Mouse (Mus musculus): ENCODE data around the gene Cited4. TPM values are rescaled to one million over a fixed set of nuclear protein-coding genes. Genes with fewer than 3 reads are reported as not detected.
A peak's percentile ranks its signal among the peaks of the same experiment; 100 is the strongest.

Gene Cited4
- total and polyA plus RNA-seq, 3 experiments = 31.6 to 52.2 (median 39.9) TPM

DNA sequence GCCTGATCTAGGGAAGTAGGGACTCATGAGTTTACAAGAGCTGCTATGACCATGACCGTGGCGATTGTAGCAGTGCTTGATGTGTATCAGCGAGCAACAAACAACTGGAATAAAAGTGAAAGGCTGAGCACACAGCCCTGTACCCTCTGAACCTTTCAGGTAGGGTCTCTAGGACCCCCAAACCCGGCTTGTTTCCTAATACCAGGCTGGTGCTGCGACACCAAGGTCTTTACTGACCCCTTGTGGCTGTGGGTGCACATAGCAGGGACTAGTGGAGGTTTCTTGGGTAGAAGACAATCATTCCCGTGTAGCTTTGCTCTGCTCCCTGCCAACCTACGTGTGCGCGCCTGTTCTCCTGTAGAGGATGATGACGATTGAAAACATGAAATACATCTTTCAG, 15.8 kb downstream of the Cited4 start:
- DNase-seq = peak; percentile 45 to 65
- WGBS = 36% methylated on average over 10 of the region's 10 CpGs
- Histone ChIP-seq H3K9ac (ENCODE audit: low read depth, low read length) (no peak overlapping the region), H3K4me1 (ENCODE audit: control insufficient read depth, insufficient read depth, low read length) (no peaks in the 10 kb centered on the region), H3K27ac (no peak overlapping the region), H3K36me3 (ENCODE audit: control insufficient read depth, insufficient read depth, low read length) (no peaks in the 10 kb centered on the region), H3K27me3 (ENCODE audit: control insufficient read depth, insufficient read depth, low read length) (no peaks in the 10 kb centered on the region), H3K79me2 (replicated peaks; ENCODE audit: control insufficient read depth, insufficient read depth, low read length) (no peaks in the 10 kb centered on the region), H3K4me3 (no peak overlapping the region)
- intact Hi-C loops (cut with DNase I) = loop anchor here (1.0 to 5.0 kb wide), 3 partner anchors 93 to 295 kb away; no protein-coding TSS in a partner anchor
- no peak for TF ChIP-seq POLR2A (IDR thresholded peaks at IDR 0.05; ENCODE audit: insufficient read depth, low read depth, low read length)

DNA sequence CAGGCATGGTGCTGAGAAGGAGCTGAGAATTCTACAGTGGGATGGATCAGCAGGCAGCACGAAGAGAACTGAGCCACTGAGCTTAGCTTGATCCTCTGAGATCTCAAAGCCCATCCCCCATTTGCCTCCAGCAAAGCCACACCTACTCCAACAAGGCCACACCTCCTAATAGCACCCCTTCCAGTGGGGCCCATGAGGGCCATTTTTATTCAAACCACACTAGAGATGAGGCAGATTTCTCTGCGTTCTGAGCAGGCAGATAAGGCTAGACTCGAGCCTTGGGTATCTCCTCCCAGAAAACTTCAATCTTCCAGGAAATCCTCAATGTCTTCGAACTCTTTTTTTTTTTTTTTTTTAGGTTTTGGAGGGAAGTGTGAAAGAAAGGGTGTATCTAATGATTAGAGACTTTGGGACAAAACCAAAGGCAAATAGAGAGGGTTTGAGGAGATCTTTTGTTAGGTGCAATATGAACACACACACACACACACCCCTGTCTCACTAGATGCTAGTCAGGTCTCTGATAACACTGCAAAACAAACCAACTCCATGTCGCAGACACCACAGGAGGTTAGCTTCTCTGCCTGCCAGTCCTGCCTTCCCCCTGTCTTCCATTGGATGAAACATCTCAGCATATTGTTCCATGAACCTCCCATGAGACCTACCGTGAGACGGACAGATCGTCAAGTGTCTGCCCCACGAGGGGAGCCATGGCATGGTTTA, 17.1 kb downstream of the Cited4 start:
- H3K36me3 ChIP-seq (ENCODE audit: control insufficient read depth, insufficient read depth, low read length) = no peaks in the 10 kb centered on the region
- H3K79me2 ChIP-seq (replicated peaks; ENCODE audit: control insufficient read depth, insufficient read depth, low read length) = no peaks in the 10 kb centered on the region
- H3K4me1 ChIP-seq (ENCODE audit: control insufficient read depth, insufficient read depth, low read length) = no peaks in the 10 kb centered on the region
- DNase-seq = no peak
- intact Hi-C loops (cut with DNase I) = loop anchor here (5.0 kb wide), 2 partner anchors 204 to 296 kb away; no protein-coding TSS in a partner anchor
- H3K9ac ChIP-seq (ENCODE audit: low read depth, low read length) = no peak overlapping the region
- no peak overlapping the region for H3K4me3 ChIP-seq
- H3K27ac ChIP-seq = no peak overlapping the region
- 46% methylated on average over 9 of the region's 9 CpGs for WGBS
- H3K27me3 ChIP-seq (ENCODE audit: control insufficient read depth, insufficient read depth, low read length) = no peaks in the 10 kb centered on the region
- TF ChIP-seq POLR2A (IDR thresholded peaks at IDR 0.05; ENCODE audit: insufficient read depth, low read depth, low read length) = no peak
- TF ChIP-seq EP300 (IDR thresholded peaks at IDR 0.05; ENCODE audit: insufficient read depth, low read depth, low read length) = no peak
- no peak for TF ChIP-seq CTCF (IDR thresholded peaks at IDR 0.05)

- no peak overlapping the region for H3K9ac ChIP-seq (ENCODE audit: low read depth, low read length)
- no peak overlapping the region for H3K27ac ChIP-seq
- H3K27me3 ChIP-seq (ENCODE audit: control insufficient read depth, insufficient read depth, low read length) = no peaks in the 10 kb centered on the region
- intact Hi-C loops (cut with DNase I) = no loop called here
- no peak for DNase-seq
- no peaks in the 10 kb centered on the region for H3K4me1 ChIP-seq (ENCODE audit: control insufficient read depth, insufficient read depth, low read length)
- H3K36me3 ChIP-seq (ENCODE audit: control insufficient read depth, insufficient read depth, low read length) = no peaks in the 10 kb centered on the region
- no peaks in the 10 kb centered on the region for H3K79me2 ChIP-seq (replicated peaks; ENCODE audit: control insufficient read depth, insufficient read depth, low read length)
- no peak overlapping the region for H3K4me3 ChIP-seq
- TF ChIP-seq EP300 (IDR thresholded peaks at IDR 0.05; ENCODE audit: insufficient read depth, low read depth, low read length) = no peak
- TF ChIP-seq POLR2A (IDR thresholded peaks at IDR 0.05; ENCODE audit: insufficient read depth, low read depth, low read length) = no peak
- TF ChIP-seq CTCF (IDR thresholded peaks at IDR 0.05) = no peak
- WGBS = 56% methylated on average over 6 of the region's 6 CpGs
Observed at GRCm38 (mm10) chr4:120687282-120687681, 20.9 kb downstream of the Cited4 start.

DNA sequence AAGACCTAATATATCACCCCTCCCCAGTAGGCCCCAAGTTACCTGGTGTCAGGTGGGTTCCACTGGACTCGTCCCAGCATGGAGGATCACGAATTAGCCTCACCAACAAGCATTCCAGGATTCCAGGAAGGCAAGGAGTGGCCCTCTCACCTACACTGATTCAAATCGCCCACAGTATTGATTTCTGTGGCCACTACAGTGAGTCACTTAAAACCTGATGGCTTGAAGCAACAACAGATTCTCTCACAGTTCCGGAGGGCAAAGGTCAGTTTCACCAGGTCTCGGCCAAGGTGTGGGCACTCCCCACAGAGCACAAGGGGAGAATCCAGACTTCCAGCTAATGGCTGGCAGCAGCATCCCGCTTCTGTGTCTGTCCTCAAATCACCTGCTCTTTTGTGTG, 22.9 kb downstream of the Cited4 start:
- no peak overlapping the region for H3K4me3 ChIP-seq
- no peaks in the 10 kb centered on the region for H3K36me3 ChIP-seq (ENCODE audit: control insufficient read depth, insufficient read depth, low read length)
- TF ChIP-seq POLR2A (IDR thresholded peaks at IDR 0.05; ENCODE audit: insufficient read depth, low read depth, low read length) (no peak), EP300 (IDR thresholded peaks at IDR 0.05; ENCODE audit: insufficient read depth, low read depth, low read length) (no peak), CTCF (IDR thresholded peaks at IDR 0.05) (no peak)
- 73% methylated on average over 6 of the region's 6 CpGs for WGBS
- H3K9ac ChIP-seq (ENCODE audit: low read depth, low read length) = no peak overlapping the region
- no peaks in the 10 kb centered on the region for H3K27me3 ChIP-seq (ENCODE audit: control insufficient read depth, insufficient read depth, low read length)
- no peak for DNase-seq
- no peak overlapping the region for H3K27ac ChIP-seq
- no peaks in the 10 kb centered on the region for H3K79me2 ChIP-seq (replicated peaks; ENCODE audit: control insufficient read depth, insufficient read depth, low read length)
- intact Hi-C loops (cut with DNase I) = no loop called here
- H3K4me1 ChIP-seq (ENCODE audit: control insufficient read depth, insufficient read depth, low read length) = no peaks in the 10 kb centered on the region

GRCm38 (mm10) chr4:120692717-120693116, 26.3 kb downstream of the Cited4 start:
- H3K9ac ChIP-seq (ENCODE audit: low read depth, low read length) = no peak overlapping the region
- no peak overlapping the region for H3K4me3 ChIP-seq
- WGBS = 39% methylated on average over 10 of the region's 10 CpGs
- no peak for TF ChIP-seq POLR2A (IDR thresholded peaks at IDR 0.05; ENCODE audit: insufficient read depth, low read depth, low read length)
- 0 out of 2 replicates have a peak, but pooled peaks have one; percentile 21 for TF ChIP-seq EP300 (IDR thresholded peaks at IDR 0.05; ENCODE audit: insufficient read depth, low read depth, low read length)
- peak; percentile 76 for TF ChIP-seq CTCF (IDR thresholded peaks at IDR 0.05)
- no peak overlapping the region for H3K27ac ChIP-seq
- DNase-seq = peak; percentile 33 to 48
- no peaks in the 10 kb centered on the region for H3K36me3 ChIP-seq (ENCODE audit: control insufficient read depth, insufficient read depth, low read length)
- intact Hi-C loops (cut with DNase I) = loop anchor here (2.0 kb wide), 1 partner anchor 58 kb away; no protein-coding TSS in a partner anchor
- H3K79me2 ChIP-seq (replicated peaks; ENCODE audit: control insufficient read depth, insufficient read depth, low read length) = no peaks in the 10 kb centered on the region
- H3K4me1 ChIP-seq (ENCODE audit: control insufficient read depth, insufficient read depth, low read length) = no peaks in the 10 kb centered on the region
- no peaks in the 10 kb centered on the region for H3K27me3 ChIP-seq (ENCODE audit: control insufficient read depth, insufficient read depth, low read length)

GRCm38 (mm10) chr4:120697353-120697752, 31.0 kb downstream of the Cited4 start:
- no peak overlapping the region for H3K4me3 ChIP-seq
- no peak for DNase-seq
- H3K4me1 ChIP-seq (ENCODE audit: control insufficient read depth, insufficient read depth, low read length) = no peaks in the 10 kb centered on the region
- no peaks in the 10 kb centered on the region for H3K27me3 ChIP-seq (ENCODE audit: control insufficient read depth, insufficient read depth, low read length)
- H3K36me3 ChIP-seq (ENCODE audit: control insufficient read depth, insufficient read depth, low read length) = no peaks in the 10 kb centered on the region
- no peaks in the 10 kb centered on the region for H3K79me2 ChIP-seq (replicated peaks; ENCODE audit: control insufficient read depth, insufficient read depth, low read length)
- H3K27ac ChIP-seq = no peak overlapping the region
- H3K9ac ChIP-seq (ENCODE audit: low read depth, low read length) = no peak overlapping the region
- intact Hi-C loops (cut with DNase I) = no loop called here
- no peak for TF ChIP-seq POLR2A (IDR thresholded peaks at IDR 0.05; ENCODE audit: insufficient read depth, low read depth, low read length)
- TF ChIP-seq CTCF (IDR thresholded peaks at IDR 0.05) = no peak
- TF ChIP-seq EP300 (IDR thresholded peaks at IDR 0.05; ENCODE audit: insufficient read depth, low read depth, low read length) = no peak
- 93% methylated on average over 8 of the region's 8 CpGs for WGBS

Data from heart, adult 2 months (tissue).